Mouse (Mus musculus): ENCODE data around the gene Pfkm. TPM values are rescaled to one million over a fixed set of nuclear protein-coding genes. Genes with fewer than 3 reads are reported as not detected.

Pfkm gene
- polyA plus RNA-seq, 1 experiment from 2014 or later = 38.2 TPM

DNA sequence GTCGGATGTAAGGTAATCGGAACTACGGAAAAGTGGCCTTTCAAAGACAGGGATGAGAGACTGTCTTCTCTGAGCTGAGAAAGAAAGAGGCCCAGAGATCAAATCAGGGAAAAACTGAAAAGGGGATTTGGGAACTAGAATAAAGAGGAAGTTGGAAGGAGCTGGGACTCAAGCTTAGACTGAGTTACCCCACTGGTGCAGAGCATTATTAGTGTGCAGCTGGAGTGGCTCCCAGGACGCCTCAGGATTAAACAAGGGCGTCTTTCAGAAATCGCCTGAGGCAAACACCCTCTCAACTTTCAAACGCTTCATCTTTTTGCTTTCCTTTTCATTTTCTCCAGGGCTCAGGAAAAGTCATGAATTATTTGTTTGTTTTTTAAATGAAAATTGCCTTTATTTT is 60.5 kb downstream of the Pfkm start:
- WGBS = 68% methylated on average over 7 of the region's 7 CpGs
- Histone ChIP-seq H3K36me3 (replicated peaks) (no peaks in the 10 kb centered on the region), H3K4me1 (peaks cover 7% of the 10 kb centered on the region), H3K27me3 (ENCODE audit: poor library complexity, severe bottlenecking) (no peaks in the 10 kb centered on the region), H3K27ac (no peak overlapping the region), H3K9me3 (no peaks in the 10 kb centered on the region), H3K4me3 (no peak overlapping the region)
- no peak for DNase-seq (ENCODE audit: extremely low spot score, low spot score)

DNA sequence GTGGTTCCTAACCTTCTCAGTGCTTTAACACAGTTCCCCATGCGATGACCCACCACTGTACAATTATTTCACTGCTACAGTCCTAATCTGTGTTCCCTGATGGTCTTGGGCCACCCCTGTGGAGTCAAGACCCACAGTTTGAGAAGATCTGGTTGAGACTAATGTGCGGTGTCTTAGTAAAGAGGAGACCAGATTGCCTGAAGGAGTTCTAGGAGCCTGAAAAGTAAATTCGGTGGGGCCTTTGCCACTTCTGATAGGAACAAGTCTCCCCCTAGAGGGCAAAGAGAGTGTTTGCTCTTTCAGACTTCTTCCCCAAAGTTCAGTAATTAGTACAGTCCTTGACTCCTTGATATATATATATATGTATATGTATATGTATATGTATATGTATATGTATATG is 61.2 kb downstream of the Pfkm start:
- H3K27ac ChIP-seq = no peak overlapping the region; the same call in 1 of the 2 replicates
- no peak overlapping the region for H3K4me3 ChIP-seq
- WGBS = 36% methylated on average over 3 of the region's 3 CpGs
- H3K36me3 ChIP-seq (replicated peaks) = no peaks in the 10 kb centered on the region
- H3K4me1 ChIP-seq = peaks cover 7% of the 10 kb centered on the region
- H3K27me3 ChIP-seq (ENCODE audit: poor library complexity, severe bottlenecking) = no peaks in the 10 kb centered on the region
- no peaks in the 10 kb centered on the region for H3K9me3 ChIP-seq
- DNase-seq (ENCODE audit: extremely low spot score, low spot score) = no peak

GRCm38 (mm10) chr15:98154146-98154545 is 61.8 kb downstream of the Pfkm start:
- Histone ChIP-seq H3K4me1 (peaks cover 7% of the 10 kb centered on the region), H3K36me3 (replicated peaks) (no peaks in the 10 kb centered on the region), H3K27me3 (ENCODE audit: poor library complexity, severe bottlenecking) (no peaks in the 10 kb centered on the region), H3K27ac (no peak overlapping the region), H3K9me3 (no peaks in the 10 kb centered on the region), H3K4me3 (no peak overlapping the region)
- DNase-seq (ENCODE audit: extremely low spot score, low spot score) = no peak
- 68% methylated on average over 4 of the region's 4 CpGs for WGBS

DNA sequence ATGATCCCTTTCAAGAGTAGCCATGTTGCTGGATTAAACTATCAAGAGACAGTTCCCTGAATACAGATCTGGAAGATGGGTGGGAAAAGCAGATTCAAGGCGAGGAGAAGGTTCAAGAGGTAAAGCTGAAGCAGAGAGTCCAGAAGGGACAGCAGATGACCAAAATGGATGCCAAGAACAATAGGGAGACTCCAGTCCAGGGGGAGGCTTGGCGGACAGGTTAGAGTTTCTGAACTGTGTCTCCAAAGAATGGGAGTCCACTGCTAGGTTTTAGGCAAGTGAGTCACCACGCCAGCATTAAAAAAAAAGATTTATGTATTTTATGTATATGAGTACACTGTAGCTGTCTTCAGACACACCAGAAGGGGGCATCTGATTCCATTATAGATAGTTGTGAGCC is 62.2 kb downstream of the Pfkm start:
- no peak overlapping the region for H3K27ac ChIP-seq
- H3K36me3 ChIP-seq (replicated peaks) = no peaks in the 10 kb centered on the region
- H3K4me3 ChIP-seq = no peak overlapping the region
- no peak for DNase-seq (ENCODE audit: extremely low spot score, low spot score)
- no peaks in the 10 kb centered on the region for H3K9me3 ChIP-seq
- no peaks in the 10 kb centered on the region for H3K27me3 ChIP-seq (ENCODE audit: poor library complexity, severe bottlenecking)
- H3K4me1 ChIP-seq = peaks cover 7% of the 10 kb centered on the region
- 83% methylated on average over 3 of the region's 3 CpGs for WGBS

GRCm38 (mm10) chr15:98155272-98155671 is 62.9 kb downstream of the Pfkm start:
- DNase-seq (ENCODE audit: extremely low spot score, low spot score) = no peak

GRCm38 (mm10) chr15:98155944-98156343 is 63.6 kb downstream of the Pfkm start:
- Histone ChIP-seq H3K27ac (no peak overlapping the region), H3K4me1 (peaks cover 16% of the 10 kb centered on the region), H3K9me3 (no peaks in the 10 kb centered on the region), H3K4me3 (no peak overlapping the region), H3K27me3 (ENCODE audit: poor library complexity, severe bottlenecking) (no peaks in the 10 kb centered on the region), H3K36me3 (replicated peaks) (no peaks in the 10 kb centered on the region)
- WGBS = 83% methylated on average over 4 of the region's 4 CpGs
- no peak for DNase-seq (ENCODE audit: extremely low spot score, low spot score)

More at GRCm38 (mm10) chr15:98155272-98155671, 62.9 kb downstream of the Pfkm start:
- H3K4me3 ChIP-seq = no peak overlapping the region
- WGBS = 96% methylated on average over 5 of the region's 5 CpGs
- H3K36me3 ChIP-seq (replicated peaks) = no peaks in the 10 kb centered on the region
- peaks cover 10% of the 10 kb centered on the region for H3K4me1 ChIP-seq
- H3K27me3 ChIP-seq (ENCODE audit: poor library complexity, severe bottlenecking) = no peaks in the 10 kb centered on the region
- no peaks in the 10 kb centered on the region for H3K9me3 ChIP-seq
- H3K27ac ChIP-seq = no peak overlapping the region

DNA sequence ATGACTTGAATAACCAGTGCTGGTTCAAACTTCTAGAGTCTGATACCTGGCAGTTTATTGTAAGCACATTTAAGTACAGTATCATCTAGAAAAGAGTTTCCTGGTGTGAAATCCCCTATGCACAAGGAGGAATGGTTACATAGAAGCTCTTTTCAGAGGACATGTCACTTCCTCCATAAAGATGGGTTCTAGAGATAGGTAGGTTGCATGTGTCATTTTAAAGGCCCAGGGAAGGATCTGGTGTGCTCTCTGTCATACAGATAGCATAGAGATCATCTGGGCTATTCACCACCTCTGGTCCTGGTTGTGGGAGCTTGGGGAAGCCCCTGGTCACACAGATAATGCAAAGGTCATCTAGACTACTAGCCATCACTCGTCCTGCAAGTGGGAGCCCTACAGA is 64.9 kb downstream of the Pfkm start:
- Histone ChIP-seq H3K36me3 (replicated peaks) (no peaks in the 10 kb centered on the region), H3K4me1 (peaks cover 23% of the 10 kb centered on the region), H3K9me3 (no peaks in the 10 kb centered on the region), H3K4me3 (no peak overlapping the region), H3K27ac (no peak overlapping the region), H3K27me3 (ENCODE audit: poor library complexity, severe bottlenecking) (no peaks in the 10 kb centered on the region)
- DNase-seq (ENCODE audit: extremely low spot score, low spot score) = no peak
- 78% methylated on average over 1 of the region's 1 CpGs for WGBS

DNA sequence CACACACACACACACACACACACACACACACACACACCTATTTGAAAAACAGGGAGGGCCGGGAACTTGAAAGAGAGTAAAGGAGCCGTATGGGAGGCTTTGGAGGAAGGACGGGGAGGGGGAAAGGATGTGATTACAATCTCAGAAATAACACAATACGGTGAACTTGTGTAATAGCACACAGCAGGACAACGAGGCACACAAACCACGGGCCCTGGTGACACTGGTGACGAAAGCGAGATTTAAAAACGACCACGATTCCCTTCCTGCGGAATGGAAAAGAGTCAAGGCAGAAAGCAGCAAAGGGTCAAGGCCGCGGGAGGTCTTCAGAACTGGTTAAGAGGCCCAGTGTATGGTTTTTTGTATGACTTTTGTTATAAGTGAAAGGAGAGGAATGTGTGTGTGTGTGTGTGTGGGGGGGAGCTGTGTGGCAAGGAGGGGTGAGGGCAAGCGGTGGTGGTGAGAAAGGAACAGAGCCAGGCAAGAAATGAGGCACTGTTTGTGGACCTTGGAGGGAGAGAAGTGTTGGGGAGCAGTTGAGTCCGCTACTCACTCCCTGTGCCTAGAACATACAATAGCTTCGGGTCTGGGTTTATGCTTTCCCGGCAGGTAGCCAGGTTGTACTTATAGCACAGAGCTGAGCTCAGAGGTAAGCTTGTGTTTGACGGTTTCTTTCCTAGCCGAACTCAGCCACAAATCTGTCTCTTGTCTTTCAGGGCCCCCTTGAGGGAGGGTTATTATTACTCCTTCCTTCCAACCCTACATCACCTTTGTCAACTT is 68.8 kb downstream of the Pfkm start:
- DNase-seq (ENCODE audit: extremely low spot score, low spot score) = no peak
- no peak overlapping the region for H3K4me3 ChIP-seq
- 72% methylated on average over 19 of the region's 19 CpGs for WGBS
- H3K27me3 ChIP-seq (ENCODE audit: poor library complexity, severe bottlenecking) = peaks cover 12% of the 10 kb centered on the region
- H3K27ac ChIP-seq = peak overlapping the region; percentile 37; the same call in 1 of the 2 replicates
- H3K9me3 ChIP-seq = no peaks in the 10 kb centered on the region
- H3K4me1 ChIP-seq = peaks cover 16% of the 10 kb centered on the region
- no peaks in the 10 kb centered on the region for H3K36me3 ChIP-seq (replicated peaks)

DNA sequence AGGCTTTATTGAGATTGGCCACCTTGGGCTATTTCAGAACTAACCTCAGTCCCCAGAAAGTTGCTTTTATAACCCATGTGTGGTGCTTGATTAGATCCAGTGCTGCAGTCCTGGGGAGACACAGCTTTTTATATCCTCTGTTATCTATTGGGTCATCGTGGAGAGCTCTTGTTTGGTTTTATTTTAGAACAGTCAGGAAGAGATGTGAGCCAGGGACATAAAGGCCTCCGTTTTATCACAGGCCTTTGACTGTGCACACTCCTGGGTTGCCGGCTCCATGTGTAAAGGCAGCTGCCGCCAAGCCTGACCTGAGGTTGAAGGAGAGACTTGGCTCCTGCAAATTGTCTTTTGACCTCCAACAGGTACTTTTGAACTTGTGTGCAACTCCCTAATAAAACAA is 70.2 kb downstream of the Pfkm start:
- DNase-seq (ENCODE audit: extremely low spot score, low spot score) = no peak
- Histone ChIP-seq H3K27ac (no peak overlapping the region), H3K9me3 (no peaks in the 10 kb centered on the region), H3K27me3 (ENCODE audit: poor library complexity, severe bottlenecking) (peaks cover 24% of the 10 kb centered on the region), H3K4me3 (no peak overlapping the region), H3K4me1 (peaks cover 30% of the 10 kb centered on the region), H3K36me3 (replicated peaks) (no peaks in the 10 kb centered on the region)
- 88% methylated on average over 4 of the region's 4 CpGs for WGBS

DNA sequence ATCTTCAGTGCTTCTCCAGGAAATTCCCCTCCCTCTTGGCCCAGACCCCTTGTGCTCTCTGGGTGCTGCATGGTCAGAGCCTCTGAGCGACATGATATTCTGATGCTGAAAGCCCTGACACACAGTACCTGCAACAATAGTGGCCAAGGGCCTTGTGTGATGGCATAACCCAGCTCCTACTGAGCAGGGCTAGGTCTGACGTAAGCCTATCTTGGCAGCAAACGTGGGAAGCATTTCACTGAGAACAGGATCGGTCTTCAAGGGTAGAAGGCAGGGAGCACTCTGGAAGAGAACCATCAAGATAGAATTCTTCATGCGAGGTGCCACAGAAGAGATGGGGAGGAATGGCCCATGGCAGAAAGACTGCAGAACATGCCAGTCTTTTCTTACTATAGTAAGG is 73.1 kb downstream of the Pfkm start, which contains the start of gene Asb8:
Gene Asb8, minus strand, starts transcription at position 101 of the 400 bp plus-strand sequence.
- no peak for DNase-seq (ENCODE audit: extremely low spot score, low spot score)
- Histone ChIP-seq H3K27ac (no peak within 1 kb of the TSS), H3K9me3 (no peaks in the 10 kb centered on the region), H3K4me3 (no peak within 1 kb of the TSS), H3K27me3 (ENCODE audit: poor library complexity, severe bottlenecking) (peaks cover 54% of the 10 kb centered on the region), H3K4me1 (peaks cover 54% of the 10 kb centered on the region), H3K36me3 (replicated peaks) (no peaks in the 10 kb centered on the region)
- 82% methylated on average over 5 of the region's 5 CpGs for WGBS

DNA sequence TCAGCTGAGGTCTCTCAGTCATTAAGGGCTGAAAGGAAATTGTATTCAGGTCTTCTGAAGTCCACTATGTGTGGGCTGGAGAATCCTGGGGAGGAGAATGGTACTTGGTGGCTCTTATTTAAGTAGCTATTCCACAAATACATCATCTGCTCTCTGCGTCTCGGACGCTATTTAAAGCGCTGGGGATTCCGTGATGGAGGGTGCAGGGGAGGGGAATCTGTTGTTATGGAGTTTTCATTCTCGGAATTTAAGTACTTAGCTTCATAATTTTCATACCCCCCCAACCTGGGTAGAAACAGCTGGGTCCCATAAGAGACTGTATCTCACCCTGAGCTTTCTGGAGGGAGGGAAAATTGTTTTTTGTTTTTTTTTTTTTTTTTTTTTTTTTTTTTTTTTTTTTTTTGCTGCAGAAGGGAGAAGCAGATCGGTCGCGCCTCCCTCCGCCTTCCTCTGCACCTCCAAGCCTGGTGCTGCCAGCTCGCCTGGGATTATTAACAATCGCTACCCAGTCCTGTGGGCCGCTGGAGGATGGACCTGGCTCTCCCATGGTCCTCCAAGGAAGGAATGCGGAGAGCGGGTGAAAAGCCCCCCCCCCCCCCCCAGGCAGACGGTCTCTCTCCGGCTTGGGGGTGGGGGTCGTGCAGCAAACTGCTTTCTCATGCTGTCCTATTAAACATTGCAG is 74.7 kb downstream of the Pfkm start, which contains the start of gene Ccdc184:
Gene Ccdc184, plus strand, starts transcription at position 196 of the 682 bp plus-strand sequence.
- peaks cover 45% of the 10 kb centered on the region for H3K4me1 ChIP-seq

GRCm38 (mm10) chr15:98167645-98168621 is 75.5 kb downstream of the Pfkm start:
- H3K4me3 ChIP-seq = peak overlapping the region; percentile 63
- H3K36me3 ChIP-seq (replicated peaks) = no peaks in the 10 kb centered on the region
- under 1% methylated on average over 69 of the region's 69 CpGs for WGBS
- H3K9me3 ChIP-seq = no peaks in the 10 kb centered on the region
- DNase-seq (ENCODE audit: extremely low spot score, low spot score) = peak; percentile 93
- peaks cover 48% of the 10 kb centered on the region for H3K4me1 ChIP-seq
- peaks cover 78% of the 10 kb centered on the region for H3K27me3 ChIP-seq (ENCODE audit: poor library complexity, severe bottlenecking)
- H3K27ac ChIP-seq = peak overlapping the region; percentile 87

More for the DNA sequence above, 74.7 kb downstream of the Pfkm start, which contains the start of gene Ccdc184:
- Histone ChIP-seq H3K9me3 (no peaks in the 10 kb centered on the region), H3K27me3 (ENCODE audit: poor library complexity, severe bottlenecking) (peaks cover 70% of the 10 kb centered on the region), H3K36me3 (replicated peaks) (no peaks in the 10 kb centered on the region), H3K27ac (peak within 1 kb of the TSS; percentile 87), H3K4me3 (peak within 1 kb of the TSS; percentile 63)
- 4% methylated on average over 17 of the region's 18 CpGs for WGBS
- no peak for DNase-seq (ENCODE audit: extremely low spot score, low spot score)

Data from forebrain, embryonic 10.5 days (tissue).